Mouse (Mus musculus) olfactory bulb, adult 2 months (tissue): Measurements from ENCODE around the gene Sowahc.

Experiments
- CTCF ChIP-seq: fragments of 200-500 bp; IDR thresholded peaks from 2 replicates; pipeline ENCODE4 v1.5.1; 2012; ENCODE audit warnings: low read depth, mild to moderate bottlenecking, low read length, moderate library complexity; ENCODE audit not compliant: insufficient read depth
- POLR2A ChIP-seq: fragments of 200-500 bp; IDR thresholded peaks from 2 replicates; pipeline ENCODE4 v1.6.1; 2012; ENCODE audit warnings: mild to moderate bottlenecking, low read depth, low read length, moderate library complexity; ENCODE audit not compliant: insufficient read depth

- no peak for TF ChIP-seq POLR2A
- TF ChIP-seq CTCF: no peak
These were observed 44.3 kb downstream of the Sowahc start for GRCm38 (mm10) chr10:59266097-59266496.
